Mouse (Mus musculus) CH12.LX (cell line): ENCODE data around the gene Agap1. TPM values are rescaled to one million over a fixed set of nuclear protein-coding genes. Genes with fewer than 3 reads are reported as not detected.

Experiments
- DNase-seq: peaks from one replicate; pipeline ENCODE4 v3.0.0-alpha.2; 2013; ENCODE audit errors: extremely low read depth
- H3K27ac ChIP-seq: 2 replicates; pipeline ENCODE4 v1.5.1; 2012; ENCODE audit warnings: low read depth, mild to moderate bottlenecking, control low read depth, moderate library complexity; ENCODE audit not compliant: insufficient read depth
- H3K27me3 ChIP-seq: replicated peaks from 2 replicates; pipeline ENCODE3; 2012; ENCODE audit warnings: inconsistent platforms
- H3K36me3 ChIP-seq, 2 experiments: replicated peaks in 1 of 2; 2 replicates each; pipeline versions ENCODE3 to v1.6.1; 2012; ENCODE audit warnings: inconsistent platforms in 1 of 2, low read length in 1 of 2, mild to moderate bottlenecking in 1 of 2, mixed read lengths in 1 of 2, moderate library complexity in 1 of 2; ENCODE audit not compliant: control insufficient read depth in 1 of 2, insufficient read depth in 1 of 2
- H3K4me1 ChIP-seq, 2 experiments: 2 replicates each; pipeline ENCODE4 v1.6.1; 2012; ENCODE audit warnings: inconsistent platforms in 1 of 2, moderate library complexity in 1 of 2; ENCODE audit not compliant: insufficient read depth in 2 of 2, control insufficient read depth in 1 of 2
- H3K4me2 ChIP-seq: 2 replicates; pipeline ENCODE4 v1.6.1; 2012; ENCODE audit warnings: low read depth, mild to moderate bottlenecking, control low read depth; ENCODE audit not compliant: poor library complexity, insufficient read depth, severe bottlenecking
- H3K4me3 ChIP-seq, 3 experiments: fragments of 150-350 bp in 1 of 3; sonication (generic) in 1 of 3; replicated peaks in 1 of 3; 2 replicates each; pipeline versions ENCODE3 to v1.5.1; 2011 to 2012; ENCODE audit warnings: low read depth in 2 of 3, low read length in 2 of 3, mild to moderate bottlenecking in 2 of 3, moderate library complexity in 2 of 3, control low read depth in 1 of 3, improper control_type of control experiment in 1 of 3, inconsistent platforms in 1 of 3, mixed read lengths in 1 of 3; ENCODE audit not compliant: poor library complexity in 1 of 3
- H3K79me2 ChIP-seq: replicated peaks from 2 replicates; pipeline ENCODE4 v1.6.1; 2012; ENCODE audit warnings: mild to moderate bottlenecking, moderate library complexity; ENCODE audit not compliant: control insufficient read depth, poor library complexity, insufficient read depth, severe bottlenecking; ENCODE audit errors: extremely low read depth
- H3K9ac ChIP-seq: 2 replicates; pipeline ENCODE4 v1.6.1; 2012; ENCODE audit warnings: low read depth, mild to moderate bottlenecking, control low read depth, moderate library complexity; ENCODE audit not compliant: insufficient read depth
- H3K9me3 ChIP-seq: replicated peaks from 2 replicates; pipeline ENCODE3; 2012; ENCODE audit warnings: low read length, inconsistent platforms, mixed read lengths
- BHLHE40 ChIP-seq: IDR thresholded peaks from 2 replicates; pipeline ENCODE4 v1.6.1; 2011; ENCODE audit warnings: mild to moderate bottlenecking, low read depth, low read length, improper control_type of control experiment
- CHD2 ChIP-seq: IDR thresholded peaks from 2 replicates; pipeline ENCODE4 v1.6.1; 2011; ENCODE audit warnings: low read length, improper control_type of control experiment
- CTCF ChIP-seq, 2 experiments: IDR thresholded peaks in 1 of 2; conservative IDR thresholded peaks in 1 of 2; 2 replicates each; pipeline ENCODE4 v1.5.1; 2011 to 2012; ENCODE audit warnings: low read depth in 2 of 2, low read length in 2 of 2, improper control_type of control experiment in 1 of 2, inconsistent platforms in 1 of 2, mild to moderate bottlenecking in 1 of 2, moderate library complexity in 1 of 2
- ETS1 ChIP-seq: conservative IDR thresholded peaks from 2 replicates; pipeline ENCODE4 v1.6.1; 2012; ENCODE audit warnings: low read depth, mild to moderate bottlenecking, inconsistent platforms, low read length, improper control_type of control experiment, moderate library complexity
- GABPA ChIP-seq: IDR thresholded peaks from 2 replicates; pipeline ENCODE4 v1.6.1; 2012; ENCODE audit warnings: low read depth, low read length, improper control_type of control experiment, inconsistent platforms; ENCODE audit not compliant: insufficient replicate concordance
- IRF4 ChIP-seq: IDR thresholded peaks from 2 replicates; pipeline ENCODE4 v1.6.1; 2014; ENCODE audit warnings: low read depth, mild to moderate bottlenecking, inconsistent platforms, low read length, improper control_type of control experiment
- JUN ChIP-seq: IDR thresholded peaks from 2 replicates; pipeline ENCODE4 v1.6.1; 2011; ENCODE audit warnings: low read depth, mild to moderate bottlenecking, low read length, improper control_type of control experiment, moderate library complexity; ENCODE audit not compliant: insufficient read depth
- MAX ChIP-seq: IDR thresholded peaks from 2 replicates; pipeline ENCODE4 v1.6.1; 2011; ENCODE audit warnings: low read length, improper control_type of control experiment
- MXI1 ChIP-seq: IDR thresholded peaks from 2 replicates; pipeline ENCODE4 v1.6.1; 2011; ENCODE audit warnings: mild to moderate bottlenecking, low read depth, low read length, improper control_type of control experiment
- MYC ChIP-seq: IDR thresholded peaks from 2 replicates; pipeline ENCODE4 v1.6.1; 2011; ENCODE audit warnings: low read depth, mild to moderate bottlenecking, improper control_type of control experiment, low read length
- PAX5 ChIP-seq: IDR thresholded peaks from 2 replicates; pipeline ENCODE4 v1.6.1; 2012; ENCODE audit warnings: low read length, inconsistent platforms, mixed read lengths
- RAD21 ChIP-seq: IDR thresholded peaks from 2 replicates; pipeline ENCODE4 v1.6.1; 2011; ENCODE audit warnings: low read depth, mild to moderate bottlenecking, low read length, improper control_type of control experiment, moderate library complexity
- RCOR1 ChIP-seq: conservative IDR thresholded peaks from 2 replicates; pipeline ENCODE4 v1.6.1; 2012; ENCODE audit warnings: low read depth, mild to moderate bottlenecking, inconsistent platforms, low read length, improper control_type of control experiment
- SIN3A ChIP-seq: IDR thresholded peaks from 2 replicates; pipeline ENCODE4 v1.6.1; 2012; ENCODE audit warnings: low read length, improper control_type of control experiment, inconsistent platforms
- SMC3 ChIP-seq: IDR thresholded peaks from 2 replicates; pipeline ENCODE4 v1.6.1; 2011; ENCODE audit warnings: low read depth, low read length, improper control_type of control experiment
- TBP ChIP-seq: conservative IDR thresholded peaks from 2 replicates; pipeline ENCODE4 v1.6.1; 2011; ENCODE audit warnings: low read depth, low read length, improper control_type of control experiment
- UBTF ChIP-seq: IDR thresholded peaks from 2 replicates; pipeline ENCODE4 v1.6.1; 2012; ENCODE audit warnings: low read depth, mild to moderate bottlenecking, inconsistent platforms, low read length, improper control_type of control experiment, moderate library complexity
- ZC3H11A ChIP-seq: IDR thresholded peaks from 2 replicates; pipeline ENCODE4 v1.6.1; 2012; ENCODE audit warnings: low read depth, mild to moderate bottlenecking, inconsistent platforms, low read length, improper control_type of control experiment
- ZMIZ1 ChIP-seq: IDR thresholded peaks from 2 replicates; pipeline ENCODE4 v1.6.1; 2012; ENCODE audit warnings: low read depth, mild to moderate bottlenecking, inconsistent platforms, low read length, improper control_type of control experiment
- ZNF384 ChIP-seq: IDR thresholded peaks from 2 replicates; pipeline ENCODE4 v1.6.1; 2012; ENCODE audit warnings: low read depth, low read length, improper control_type of control experiment, inconsistent platforms
- dilution Hi-C: fragments of 300-500 bp; cut with MboI; formaldehyde crosslinking; loops from 2 replicates; pipeline ENCODE4 v1.14.3; 2020; ENCODE audit warnings: low sequenced_read_pairs; ENCODE audit not compliant: extremely low pct_unique_long_range_greater_than_20kb, extremely low pct_ligation_motif_present
- in situ Hi-C: fragments of 300-500 bp; cut with MboI; formaldehyde crosslinking; loops from 3 replicates; pipeline ENCODE4 v1.14.3; 2019; ENCODE audit warnings: low sequenced_read_pairs, low pct_ligation_motif_present, low pct_unique_long_range_greater_than_20kb, mixed read lengths
- polyA plus RNA-seq: library from polyadenylated mRNA; unstranded; fragments of >175 nt; gene quantifications from 2 replicates; pipeline ENCODE4 v1.2.1, GENCODE M21; 2012; ENCODE audit warnings: low read depth; ENCODE audit not compliant: insufficient read length
- total RNA-seq, 2 experiments: library from RNA; depleted of rRNA; stranded (reverse); fragments of 300-350 nt in 1 of 2; fragments of >200 nt in 1 of 2; gene quantifications; 2 replicates each; pipeline ENCODE4 v1.2.3; 2012 to 2014

Gene Agap1
- total and polyA plus RNA-seq, 3 experiments, result not detected

DNA sequence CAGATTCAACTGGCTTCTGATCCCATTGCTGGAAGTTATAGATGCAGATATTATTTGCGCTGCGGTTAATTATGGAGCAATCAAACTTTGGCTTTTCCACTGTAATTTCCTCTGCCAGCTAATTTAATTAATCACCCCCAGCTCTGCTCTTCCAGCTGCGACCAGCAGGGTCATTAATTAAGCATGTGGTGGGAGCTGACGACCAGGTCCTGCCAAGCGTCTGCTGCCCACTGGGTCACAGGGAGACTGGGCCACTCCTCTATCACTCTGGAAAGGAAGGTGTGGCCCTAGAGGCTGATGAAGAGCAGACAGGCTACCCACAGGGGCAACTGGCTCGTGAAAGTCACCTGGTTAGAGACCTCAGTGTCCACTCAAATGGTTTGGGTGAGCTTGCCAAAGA, 411.2 kb downstream of the Agap1 start:
- Histone ChIP-seq H3K4me3 (no peak overlapping the region), H3K9ac (no peak overlapping the region), H3K79me2 (no peaks in the 10 kb centered on the region), H3K36me3 (no peaks in the 10 kb centered on the region), H3K4me2 (no peak overlapping the region), H3K27me3 (no peaks in the 10 kb centered on the region), H3K27ac (no peak overlapping the region), H3K4me1 (no peaks in the 10 kb centered on the region), H3K9me3 (peaks cover 86% of the 10 kb centered on the region)
- dilution Hi-C loops (no loop called here), in situ Hi-C loops (no loop called here)
- DNase-seq, result no peak
- TF ChIP-seq ZMIZ1 (no peak), ETS1 (no peak), ZNF384 (no peak), CHD2 (no peak), UBTF (no peak), SIN3A (no peak), MXI1 (no peak), MAX (no peak), GABPA (no peak), CTCF (conservative IDR thresholded peaks at IDR 0.05 in 1 of 2, IDR thresholded peaks at IDR 0.05 in 1 of 2; ENCODE audit: low read depth in 2 of 2, low read length in 2 of 2) (no peak), RCOR1 (no peak), MYC (no peak), BHLHE40 (no peak), PAX5 (no peak), TBP (no peak), SMC3 (no peak), IRF4 (no peak), RAD21 (no peak)

DNA sequence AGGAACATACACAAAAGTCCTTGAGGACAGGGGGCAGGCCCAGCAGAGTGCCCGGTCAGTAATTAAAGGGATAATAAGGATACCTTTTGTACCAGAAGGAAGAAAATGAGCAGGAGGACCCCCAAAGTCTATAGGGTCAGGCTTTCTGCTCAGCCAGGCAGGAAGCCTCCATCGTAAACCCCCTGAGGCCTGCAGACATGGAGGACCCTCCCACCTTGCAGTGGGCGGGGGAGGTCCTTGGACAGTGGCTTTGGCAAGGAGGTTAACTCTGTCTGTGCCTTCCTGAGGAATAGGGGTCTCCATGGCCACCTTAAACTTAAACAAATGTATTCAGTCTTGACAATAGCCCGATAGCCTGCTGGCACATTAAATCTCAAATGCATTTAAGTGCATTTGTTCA, 413.2 kb downstream of the Agap1 start:
- no peak for DNase-seq
- Histone ChIP-seq H3K79me2 (no peaks in the 10 kb centered on the region), H3K27ac (no peak overlapping the region), H3K9ac (no peak overlapping the region), H3K27me3 (no peaks in the 10 kb centered on the region), H3K36me3 (no peaks in the 10 kb centered on the region), H3K4me2 (no peak overlapping the region), H3K4me1 (no peaks in the 10 kb centered on the region), H3K9me3 (peaks cover 87% of the 10 kb centered on the region), H3K4me3 (no peak overlapping the region)
- TF ChIP-seq ETS1, result no peak
- no peak for TF ChIP-seq ZC3H11A
- no peak for TF ChIP-seq CTCF (conservative IDR thresholded peaks at IDR 0.05 in 1 of 2, IDR thresholded peaks at IDR 0.05 in 1 of 2; ENCODE audit: low read depth in 2 of 2, low read length in 2 of 2)
- no peak for TF ChIP-seq JUN
- dilution Hi-C loops, result no loop called here
- in situ Hi-C loops, result no loop called here
